19 mouse cellular contexts compared by ENCODE assay signal in genomic region chr5:22499437-22499836, GRCm38 (mm10).
"Had no signal": no experiment of that assay in that cellular context is flagged by ENCODE, and none has a peak within 500 bp of the region (broad histone marks: within the 10 kb centered on the region; RNA-seq: fewer than 3 reads in every experiment).

No protein-coding gene starts in this region.

- DNase-seq: lung, adult 2 months; lung, postnatal 14 days; lung, postnatal 36 days; retina, postnatal 1 day; right cerebral cortex, adult 18-20 months; right cerebral cortex, postnatal 25 days; right cerebral cortex, postnatal 4 days; spleen, adult 18-20 months; thymus, adult 2 months; thymus, postnatal 25 days; thymus, postnatal 4 days had no signal

- H3K36me3 ChIP-seq: midbrain, embryonic 15.5 days had no signal

- H3K9me3 ChIP-seq: lung, embryonic 15.5 days; midbrain, embryonic 13.5 days; midbrain, embryonic 15.5 days; neural tube, embryonic 13.5 days; neural tube, embryonic 15.5 days had no signal

- H3K9ac ChIP-seq: lung, embryonic 15.5 days; midbrain, embryonic 13.5 days; midbrain, embryonic 15.5 days; neural tube, embryonic 13.5 days; neural tube, embryonic 15.5 days had no signal

- ATAC-seq: lung, postnatal 0 days; midbrain, embryonic 13.5 days; midbrain, embryonic 15.5 days had no signal

- H3K4me1 ChIP-seq: lung, embryonic 15.5 days; midbrain, embryonic 13.5 days; midbrain, embryonic 15.5 days; neural tube, embryonic 13.5 days; neural tube, embryonic 15.5 days had no signal

- H3K4me3 ChIP-seq: lung, embryonic 15.5 days; midbrain, embryonic 13.5 days; midbrain, embryonic 15.5 days; neural tube, embryonic 13.5 days; neural tube, embryonic 15.5 days had no signal

- H3K4me2 ChIP-seq: lung, embryonic 15.5 days; midbrain, embryonic 11.5 days; midbrain, embryonic 13.5 days; midbrain, embryonic 15.5 days; neural tube, embryonic 13.5 days; neural tube, embryonic 15.5 days had no signal

- H3K27ac ChIP-seq: lung, embryonic 15.5 days; macrophage; midbrain, embryonic 13.5 days; midbrain, embryonic 15.5 days; neural tube, embryonic 13.5 days; neural tube, embryonic 15.5 days had no signal

- H3K27me3 ChIP-seq: lung, embryonic 15.5 days; midbrain, embryonic 13.5 days; midbrain, embryonic 15.5 days; neural tube, embryonic 13.5 days; neural tube, embryonic 15.5 days had no signal
